ENCODE assay signal across 9 mouse cellular contexts in the genomic region with DNA sequence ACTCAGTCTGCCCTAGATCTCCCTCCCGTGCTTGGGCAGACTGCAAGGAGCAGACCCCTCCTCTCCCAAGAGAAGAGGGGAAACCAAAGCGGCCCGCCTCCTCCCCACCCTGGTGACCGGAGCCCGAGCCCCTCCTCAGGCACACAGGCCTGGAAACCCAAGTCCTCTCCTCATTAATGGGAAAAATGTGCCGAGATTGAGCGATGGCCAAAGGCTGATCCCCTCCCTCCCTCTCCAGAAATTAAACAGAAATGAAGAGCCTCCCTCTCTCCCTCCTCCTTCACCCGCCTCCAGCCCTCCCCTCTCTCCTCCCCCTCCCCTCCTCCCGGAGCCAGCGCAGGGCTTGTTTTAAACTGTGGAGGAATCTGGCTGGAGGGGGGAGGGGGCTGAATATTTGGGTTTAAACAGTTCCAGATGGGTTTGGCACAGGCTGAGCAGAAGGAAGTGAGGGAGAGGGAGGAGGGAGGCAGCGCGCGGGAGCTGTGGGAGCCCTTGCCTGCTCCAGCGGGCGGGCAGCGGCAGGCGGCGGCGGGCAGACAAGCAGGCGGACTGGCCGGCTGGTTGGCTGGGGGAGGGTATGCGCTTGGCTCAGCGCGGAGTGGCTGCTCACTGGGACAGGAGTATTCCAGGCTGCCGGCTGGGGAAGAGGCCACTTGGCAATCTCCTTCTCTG. TPM values are rescaled to one million over a fixed set of nuclear protein-coding genes. Genes with fewer than 3 reads are reported as not detected.
DNase-seq lines count a peak whose midpoint lies in the region; ATAC-seq lines count a peak whose summit lies in the region.
"Had no signal": no experiment of that assay in that cellular context is flagged by ENCODE, and none has a peak within 500 bp of the region (broad histone marks: within the 10 kb centered on the region; RNA-seq: fewer than 3 reads in every experiment).

No protein-coding gene starts in this region.

- peak overlapping the region; percentile 15 for H3K4me3 ChIP-seq in liver, embryonic 15.5 days (replicated peaks)
- H3K4me3 ChIP-seq in neural tube, embryonic 15.5 days (replicated peaks), result peak overlapping the region; percentile 41

- intact Hi-C loops in heart, postnatal 25 days (cut with DNase I), result no loop called here

- peaks cover 72% of the 10 kb centered on the region for H3K27me3 ChIP-seq in liver, embryonic 15.5 days
- no peaks in the 10 kb centered on the region for H3K27me3 ChIP-seq in neural tube, embryonic 15.5 days (replicated peaks)

- WGBS in liver, embryonic 15.5 days (ENCODE audit: insufficient replicate concordance), result 7% methylated on average over 25 of the region's 25 CpGs
- WGBS in neural tube, embryonic 15.5 days, result under 1% methylated on average over 25 of the region's 25 CpGs

- H3K27ac ChIP-seq in liver, embryonic 15.5 days (replicated peaks), result no peak overlapping the region
- peak overlapping the region; percentile 83 for H3K27ac ChIP-seq in neural tube, embryonic 15.5 days (replicated peaks)

- H3K9me3 ChIP-seq in liver, embryonic 15.5 days (replicated peaks), result no peaks in the 10 kb centered on the region
- H3K9me3 ChIP-seq in neural tube, embryonic 15.5 days (replicated peaks), result no peaks in the 10 kb centered on the region

- H3K4me2 ChIP-seq in liver, embryonic 15.5 days, result peak overlapping the region; percentile 52
- peak overlapping the region; percentile 70 for H3K4me2 ChIP-seq in neural tube, embryonic 15.5 days

- no peaks in the 10 kb centered on the region for H3K36me3 ChIP-seq in liver, embryonic 15.5 days (replicated peaks)
- peaks cover 8% of the 10 kb centered on the region; the same call in 1 of the 2 replicates for H3K36me3 ChIP-seq in neural tube, embryonic 15.5 days

- DNase-seq in ES-CJ7 (ENCODE audit: low read depth, low spot score), result peak; percentile 86
- peak; percentile 36 for DNase-seq in cerebellum, adult 8-10 months
- peak; percentile 99 for DNase-seq in forelimb bud, embryonic 11.5 days (ENCODE audit: low read depth, low spot score)
- peak; percentile 81 for DNase-seq in heart, postnatal 25 days (ENCODE audit: low spot score)
- peak; percentile 87 for DNase-seq in layer of hippocampus, adult 11-12 months (ENCODE audit: low spot score)
- DNase-seq in urinary bladder, postnatal 36 days (ENCODE audit: low spot score in 2 of 2), result peak; percentile 73 to 84

- ATAC-seq in liver, embryonic 15.5 days (ENCODE audit: insufficient read depth), result 0 out of 2 replicates have a peak, but pooled peaks have one; percentile 34
- ATAC-seq in neural tube, embryonic 15.5 days (ENCODE audit: low FRiP score), result peak; percentile 83

- no peak overlapping the region for H3K9ac ChIP-seq in liver, embryonic 15.5 days
- H3K9ac ChIP-seq in neural tube, embryonic 15.5 days (replicated peaks), result peak overlapping the region; percentile 49

- peaks cover under 1% of the 10 kb centered on the region; the same call in 1 of the 2 replicates for H3K4me1 ChIP-seq in liver, embryonic 15.5 days (replicated peaks)
- H3K4me1 ChIP-seq in neural tube, embryonic 15.5 days, result peaks cover 77% of the 10 kb centered on the region

RNA-seq across cellular contexts. Expression of a gene that starts 6.2 kb away (rescaled TPM):
- total RNA-seq in heart, postnatal 25 days (2021), result 1 to 10 TPM; 5.4 to 6.2 TPM
- 0.52 and 0.61 TPM in 2 replicates for polyA plus RNA-seq in liver, embryonic 15.5 days (2015; fragmentation: Nextera tagmentation; extraction: Ambion mirVana)
- 12.0 and 14.4 TPM in 2 replicates for polyA plus RNA-seq in neural tube, embryonic 15.5 days (2015; fragmentation: Nextera tagmentation; extraction: Ambion mirVana)

RNA-seq across cellular contexts. Expression of a gene that starts 57.0 kb away (rescaled TPM):
- not detected for total RNA-seq in heart, postnatal 25 days (2021)
- polyA plus RNA-seq in liver, embryonic 15.5 days (2015; fragmentation: Nextera tagmentation; extraction: Ambion mirVana), result not detected in 2 replicates
- 0.23 and 0.68 TPM in 2 replicates for polyA plus RNA-seq in neural tube, embryonic 15.5 days (2015; fragmentation: Nextera tagmentation; extraction: Ambion mirVana)
- polyA plus RNA-seq: testis, adult 2 months had no signal

Comparison
In these comparisons a context has a peak if more than half of its experiments do, and no peak if none do; other contexts are left out.
1. DNase-seq: peak in every context shown above with its lines; median percentile 99 in forelimb bud, embryonic 11.5 days; 87 in layer of hippocampus, adult 11-12 months; 86 in ES-CJ7; 81 in heart, postnatal 25 days; 78 in urinary bladder, postnatal 36 days; 36 in cerebellum, adult 8-10 months.